Mouse (Mus musculus) B cell, adult 67 days (primary cell): Measurements from ENCODE around the gene Cdc42bpb. TPM values are rescaled to one million over a fixed set of nuclear protein-coding genes. Genes with fewer than 3 reads are reported as not detected.

ENCODE experiments used
- total RNA-seq, 2 experiments: library from RNA; stranded (reverse); gene quantifications; 4 replicates each; pipeline ENCODE4 v1.2.4; 2023

Cdc42bpb gene
- total RNA-seq: 10 to 100 TPM in 1 of 2 experiments, 1 to 10 TPM in 1; 8.5 to 16.5 TPM

GRCm38 (mm10) chr12:111377376-111377973, at the start of gene Cdc42bpb:
Gene Cdc42bpb (minus strand): TSS chr12:111377718.

GRCm38 (mm10) chr12:111416921-111417779, 39.6 kb upstream of the Cdc42bpb start, which contains the start of gene Exoc3l4:
Gene Exoc3l4 (plus strand): TSS chr12:111417017.

GRCm38 (mm10) chr12:111406622-111407021, 29.1 kb upstream of the Cdc42bpb start, which contains the start of gene Lbhd2:
Gene Lbhd2 (plus strand): TSS chr12:111406809.

GRCm38 (mm10) chr12:111270629-111271277, 106.8 kb downstream of the Cdc42bpb start, which contains the start of gene Amn:
Gene Amn (plus strand): TSS chr12:111271095.

Other genes starting within 250 kb of the Cdc42bpb start
- 10 to 100 TPM; 80.2 to 84.2 TPM for gene Traf3, start 211.3 kb downstream of the Cdc42bpb start, total RNA-seq
- gene 4930595D18Rik, start 193.2 kb downstream of the Cdc42bpb start, total RNA-seq: not detected
- gene Amn, start 106.6 kb downstream of the Cdc42bpb start, total RNA-seq: 1 to 10 TPM; 3.8 to 5.6 TPM
- gene Lbhd2, start 29.1 kb upstream of the Cdc42bpb start, total RNA-seq: not detected
- under 1 TPM in 1 of 2 experiments, not detected in 1; 0.84 TPM for gene Exoc3l4, start 39.3 kb upstream of the Cdc42bpb start, total RNA-seq
- gene Tnfaip2, start 64.8 kb upstream of the Cdc42bpb start, total RNA-seq: 1 to 10 TPM; 1.2 to 5.5 TPM
- gene Gm266, start 108.1 kb upstream of the Cdc42bpb start, total RNA-seq: not detected
- gene Eif5, start 160.3 kb upstream of the Cdc42bpb start, total RNA-seq: 1,000 to 10,000 TPM in 1 of 2 experiments, 100 to 1,000 TPM in 1; 905 to 1,049 TPM
- 10 to 100 TPM; 80.1 to 88.4 TPM for gene Mark3, start 196.8 kb upstream of the Cdc42bpb start, total RNA-seq